ENCODE assay signal across 18 mouse cellular contexts in genomic region chr7:65170762-65171161, GRCm38 (mm10). TPM values are rescaled to one million over a fixed set of nuclear protein-coding genes. Genes with fewer than 3 reads are reported as not detected.
DNase-seq lines count a peak whose midpoint lies in the region; ATAC-seq and TF ChIP-seq lines count a peak whose summit lies in the region.
"Had no signal": no experiment of that assay in that cellular context is flagged by ENCODE, and none has a peak within 500 bp of the region (broad histone marks: within the 10 kb centered on the region; RNA-seq: fewer than 3 reads in every experiment).

No protein-coding gene starts in this region.

- no peaks in the 10 kb centered on the region for H3K4me1 ChIP-seq in heart, embryonic 12.5 days (replicated peaks)
- no peaks in the 10 kb centered on the region for H3K4me1 ChIP-seq in intestine, postnatal 0 days (replicated peaks; ENCODE audit: control insufficient read depth, insufficient read depth, low read length)
- H3K4me1 ChIP-seq: embryonic facial prominence, embryonic 10.5 days; embryonic facial prominence, embryonic 12.5 days; forebrain, embryonic 13.5 days; forebrain, embryonic 15.5 days had no signal

- WGBS in heart, embryonic 12.5 days = 60% methylated on average over 4 of the region's 4 CpGs
- 76% methylated on average over 4 of the region's 4 CpGs for WGBS in intestine, postnatal 0 days

- peak; percentile 54 for DNase-seq in heart, adult 11 months
- DNase-seq in right cerebral cortex, adult 18-20 months = peak; percentile 55
- DNase-seq in right cerebral cortex, adult 2 months (ENCODE audit: low spot score in 2 of 2) = no peak
- DNase-seq: adrenal gland, adult 2 months; adrenal gland, postnatal 10 days; adrenal gland, postnatal 25 days; cerebellum, adult 11-12 months; cerebellum, adult 2 months; cerebellum, adult 9-10 months; cerebellum, postnatal 10 days; cerebellum, postnatal 25 days; forebrain, postnatal 0 days had no signal

- H3K4me2 ChIP-seq in heart, embryonic 12.5 days = no peak overlapping the region
- no peak overlapping the region for H3K4me2 ChIP-seq in intestine, postnatal 0 days (replicated peaks; ENCODE audit: low read depth)
- H3K4me2 ChIP-seq: embryonic facial prominence, embryonic 12.5 days; forebrain, embryonic 13.5 days; forebrain, embryonic 15.5 days had no signal

- no peak overlapping the region for H3K4me3 ChIP-seq in heart, embryonic 12.5 days
- H3K4me3 ChIP-seq in intestine, postnatal 0 days (ENCODE audit: low read depth, low read length) = no peak overlapping the region
- H3K4me3 ChIP-seq: embryonic facial prominence, embryonic 10.5 days; embryonic facial prominence, embryonic 12.5 days; forebrain, embryonic 13.5 days; forebrain, embryonic 15.5 days had no signal

- H3K27ac ChIP-seq in heart, embryonic 12.5 days (ENCODE audit: poor library complexity, severe bottlenecking) = no peak overlapping the region
- H3K27ac ChIP-seq in intestine, postnatal 0 days (ENCODE audit: low read depth, low read length) = no peak overlapping the region
- H3K27ac ChIP-seq: embryonic facial prominence, embryonic 10.5 days; embryonic facial prominence, embryonic 12.5 days; forebrain, embryonic 13.5 days; forebrain, embryonic 15.5 days had no signal

- H3K27me3 ChIP-seq in heart, embryonic 12.5 days (replicated peaks) = no peaks in the 10 kb centered on the region
- H3K27me3 ChIP-seq in intestine, postnatal 0 days (replicated peaks; ENCODE audit: control insufficient read depth, insufficient read depth, low read length) = no peaks in the 10 kb centered on the region
- H3K27me3 ChIP-seq: embryonic facial prominence, embryonic 12.5 days; forebrain, embryonic 13.5 days; forebrain, embryonic 15.5 days had no signal

- no peaks in the 10 kb centered on the region for H3K36me3 ChIP-seq in heart, embryonic 12.5 days
- H3K36me3 ChIP-seq in intestine, postnatal 0 days (ENCODE audit: control insufficient read depth, insufficient read depth) = no peaks in the 10 kb centered on the region
- H3K36me3 ChIP-seq: embryonic facial prominence, embryonic 10.5 days; embryonic facial prominence, embryonic 12.5 days; forebrain, embryonic 15.5 days had no signal

- no peak for ATAC-seq in heart, embryonic 12.5 days (ENCODE audit: insufficient number of reproducible peaks, low FRiP score)
- no peak for ATAC-seq in intestine, postnatal 0 days
- ATAC-seq: forebrain, embryonic 13.5 days; forebrain, embryonic 15.5 days; forebrain, postnatal 0 days had no signal

- no peak for TF ChIP-seq CTCF in intestine, postnatal 0 days (IDR thresholded peaks at IDR 0.05; ENCODE audit: low read depth)

- no peak overlapping the region for H3K9ac ChIP-seq in heart, embryonic 12.5 days
- no peak overlapping the region for H3K9ac ChIP-seq in intestine, postnatal 0 days (ENCODE audit: low read depth, low read length)
- H3K9ac ChIP-seq: embryonic facial prominence, embryonic 12.5 days; forebrain, embryonic 13.5 days; forebrain, embryonic 15.5 days; forebrain, postnatal 0 days had no signal

- no peaks in the 10 kb centered on the region for H3K9me3 ChIP-seq in heart, embryonic 12.5 days (replicated peaks)
- no peaks in the 10 kb centered on the region for H3K9me3 ChIP-seq in intestine, postnatal 0 days (ENCODE audit: control insufficient read depth)
- H3K9me3 ChIP-seq: embryonic facial prominence, embryonic 10.5 days; embryonic facial prominence, embryonic 12.5 days; forebrain, embryonic 13.5 days; forebrain, embryonic 15.5 days had no signal

RNA-seq across cellular contexts. Expression of gene Fam189a1, which starts 14.4 kb away (rescaled TPM):
- polyA plus RNA-seq in heart, embryonic 12.5 days (2016; fragmentation: Nextera tagmentation; extraction: Ambion mirVana) = 1.2 and 2.3 TPM in 2 replicates
- polyA plus RNA-seq in intestine, postnatal 0 days (2015; fragmentation: Nextera tagmentation; extraction: Ambion mirVana) = 0.66 and 0.82 TPM in 2 replicates

Comparison
In these comparisons a context has a peak if more than half of its experiments do, and no peak if none do; other contexts are left out.
1. DNase-seq: peak in heart, adult 11 months (single experiment) and right cerebral cortex, adult 18-20 months (single experiment); none in right cerebral cortex, adult 2 months (0 of 2).